Mouse (Mus musculus): ENCODE measurements around the gene Tnrc18. TPM values are rescaled to one million over a fixed set of nuclear protein-coding genes. Genes with fewer than 3 reads are reported as not detected.
A peak's percentile ranks its signal among the peaks of the same experiment; 100 is the strongest.

Gene Tnrc18
- polyA plus RNA-seq, 1 experiment = 13.2 TPM

GRCm38 (mm10) chr5:142818435-142819360 lies 1.2 kb upstream of the Tnrc18 start:
- H3K4me3 ChIP-seq (ENCODE audit: insufficient read depth, low read depth, low read length) = peak overlapping the region; percentile 88
- H3K4me1 ChIP-seq (ENCODE audit: control insufficient read depth, insufficient read depth, insufficient read length, low read length) = no peaks in the 10 kb centered on the region
- peak overlapping the region; percentile 97 for H3K27ac ChIP-seq (replicated peaks; ENCODE audit: low read depth, low read length)

- peak overlapping the region; percentile 99 for H3K4me3 ChIP-seq (ENCODE audit: insufficient read depth, low read depth, low read length)
- H3K27ac ChIP-seq (replicated peaks; ENCODE audit: low read depth, low read length) = peak overlapping the region; percentile 89
- H3K4me1 ChIP-seq (ENCODE audit: control insufficient read depth, insufficient read depth, insufficient read length, low read length) = peaks cover 13% of the 10 kb centered on the region
Measured at GRCm38 (mm10) chr5:142816811-142817523, 495 bp downstream of the Tnrc18 start.

GRCm38 (mm10) chr5:142816031-142816810 lies 1.2 kb downstream of the Tnrc18 start:
- peak overlapping the region; percentile 99 for H3K4me3 ChIP-seq (ENCODE audit: insufficient read depth, low read depth, low read length)
- H3K27ac ChIP-seq (replicated peaks; ENCODE audit: low read depth, low read length) = peak overlapping the region; percentile 89
- H3K4me1 ChIP-seq (ENCODE audit: control insufficient read depth, insufficient read depth, insufficient read length, low read length) = peaks cover 20% of the 10 kb centered on the region

- Histone ChIP-seq H3K27ac (replicated peaks; ENCODE audit: low read depth, low read length) (peak overlapping the region; percentile 89), H3K4me3 (ENCODE audit: insufficient read depth, low read depth, low read length) (peak overlapping the region; percentile 99), H3K4me1 (ENCODE audit: control insufficient read depth, insufficient read depth, insufficient read length, low read length) (peaks cover 27% of the 10 kb centered on the region)
Measured at GRCm38 (mm10) chr5:142815421-142816001, 2.0 kb downstream of the Tnrc18 start.

- peaks cover 28% of the 10 kb centered on the region for H3K4me1 ChIP-seq (ENCODE audit: control insufficient read depth, insufficient read depth, insufficient read length, low read length)
- peak overlapping the region; percentile 99 for H3K4me3 ChIP-seq (ENCODE audit: insufficient read depth, low read depth, low read length)
- H3K27ac ChIP-seq (replicated peaks; ENCODE audit: low read depth, low read length) = peak overlapping the region; percentile 89
Measured at GRCm38 (mm10) chr5:142814711-142815420, 2.6 kb downstream of the Tnrc18 start.

GRCm38 (mm10) chr5:142814161-142814651 lies 3.3 kb downstream of the Tnrc18 start:
- Histone ChIP-seq H3K4me3 (ENCODE audit: insufficient read depth, low read depth, low read length) (peak overlapping the region; percentile 99), H3K4me1 (ENCODE audit: control insufficient read depth, insufficient read depth, insufficient read length, low read length) (peaks cover 28% of the 10 kb centered on the region), H3K27ac (replicated peaks; ENCODE audit: low read depth, low read length) (peak overlapping the region; percentile 78)

- H3K4me1 ChIP-seq (ENCODE audit: control insufficient read depth, insufficient read depth, insufficient read length, low read length) = peaks cover 28% of the 10 kb centered on the region
- H3K27ac ChIP-seq (replicated peaks; ENCODE audit: low read depth, low read length) = peak overlapping the region; percentile 78
- H3K4me3 ChIP-seq (ENCODE audit: insufficient read depth, low read depth, low read length) = peak overlapping the region; percentile 99
Measured at GRCm38 (mm10) chr5:142813722-142814111, 3.7 kb downstream of the Tnrc18 start.

- Histone ChIP-seq H3K4me3 (ENCODE audit: insufficient read depth, low read depth, low read length) (peak overlapping the region; percentile 99), H3K4me1 (ENCODE audit: control insufficient read depth, insufficient read depth, insufficient read length, low read length) (peaks cover 28% of the 10 kb centered on the region), H3K27ac (replicated peaks; ENCODE audit: low read depth, low read length) (peak overlapping the region; percentile 78)
Measured at GRCm38 (mm10) chr5:142812976-142813721, 4.3 kb downstream of the Tnrc18 start.

- Histone ChIP-seq H3K27ac (replicated peaks; ENCODE audit: low read depth, low read length) (no peak overlapping the region), H3K4me1 (ENCODE audit: control insufficient read depth, insufficient read depth, insufficient read length, low read length) (peaks cover 28% of the 10 kb centered on the region), H3K4me3 (ENCODE audit: insufficient read depth, low read depth, low read length) (peak overlapping the region; percentile 99)
Measured at GRCm38 (mm10) chr5:142812621-142812975, 4.9 kb downstream of the Tnrc18 start.

- Histone ChIP-seq H3K4me3 (ENCODE audit: insufficient read depth, low read depth, low read length) (no peak overlapping the region), H3K27ac (replicated peaks; ENCODE audit: low read depth, low read length) (no peak overlapping the region), H3K4me1 (ENCODE audit: control insufficient read depth, insufficient read depth, insufficient read length, low read length) (peaks cover 28% of the 10 kb centered on the region)
Measured at GRCm38 (mm10) chr5:142811870-142812443, 5.5 kb downstream of the Tnrc18 start.

GRCm38 (mm10) chr5:142810710-142811599 lies 6.5 kb downstream of the Tnrc18 start:
- H3K4me1 ChIP-seq (ENCODE audit: control insufficient read depth, insufficient read depth, insufficient read length, low read length) = peaks cover 28% of the 10 kb centered on the region
- H3K4me3 ChIP-seq (ENCODE audit: insufficient read depth, low read depth, low read length) = 0 out of 2 replicates have a peak overlapping the region, but pooled peaks have one; percentile 2
- no peak overlapping the region for H3K27ac ChIP-seq (replicated peaks; ENCODE audit: low read depth, low read length)

- peaks cover 37% of the 10 kb centered on the region for H3K4me1 ChIP-seq (ENCODE audit: control insufficient read depth, insufficient read depth, insufficient read length, low read length)
- no peak overlapping the region for H3K27ac ChIP-seq (replicated peaks; ENCODE audit: low read depth, low read length)
- H3K4me3 ChIP-seq (ENCODE audit: insufficient read depth, low read depth, low read length) = no peak overlapping the region
Measured at GRCm38 (mm10) chr5:142807661-142808060, 9.8 kb downstream of the Tnrc18 start.

All from brown adipose tissue, adult 24 weeks (tissue).